Mouse (Mus musculus): Measurements from ENCODE around the gene Mad2l2.

- TF ChIP-seq CTCF (IDR thresholded peaks at IDR 0.05; ENCODE audit: low read depth, low read length): no peak
- no peak for TF ChIP-seq POLR2AphosphoS5 (IDR thresholded peaks at IDR 0.05; ENCODE audit: insufficient replicate concordance, low read depth, low read length)
- no peak for TF ChIP-seq TAL1 (conservative IDR thresholded peaks at IDR 0.05; ENCODE audit: low read depth, low read length)
- no peak for TF ChIP-seq GATA1 (IDR thresholded peaks at IDR 0.05; ENCODE audit: borderline replicate concordance, low read length)
- TF ChIP-seq GATA2 (IDR thresholded peaks at IDR 0.05; ENCODE audit: borderline replicate concordance, low read depth, low read length): no peak
Observed at GRCm38 (mm10) chr4:148089166-148089565, 41.0 kb upstream of the Mad2l2 start.

Measured in G1E (cell line).